Mouse (Mus musculus): ENCODE results near the gene Gpn3. TPM values are rescaled to one million over a fixed set of nuclear protein-coding genes. Genes with fewer than 3 reads are reported as not detected.
A peak's percentile ranks its signal among the peaks of the same experiment; 100 is the strongest.

Gene Gpn3
- polyA plus RNA-seq, 1 experiment: 42.4 TPM

- WGBS: 44% methylated on average over 11 of the region's 11 CpGs
- no peaks in the 10 kb centered on the region for H3K4me1 ChIP-seq (ENCODE audit: control insufficient read depth, insufficient read depth, low read length)
- peak; percentile 64 for DNase-seq
- TF ChIP-seq POLR2A (IDR thresholded peaks at IDR 0.05; ENCODE audit: borderline replicate concordance, extremely low read depth, low read depth, low read length) (no peak), CTCF (IDR thresholded peaks at IDR 0.05; ENCODE audit: insufficient read depth, low read length) (peak; percentile 96)
- no peak overlapping the region for H3K4me3 ChIP-seq (replicated peaks; ENCODE audit: extremely low read depth, low read depth, low read length)
These were observed 7.9 kb downstream of the Gpn3 start for GRCm38 (mm10) chr5:122379374-122380155.

- 93% methylated on average over 5 of the region's 5 CpGs for WGBS
- no peak overlapping the region for H3K4me3 ChIP-seq (replicated peaks; ENCODE audit: extremely low read depth, low read depth, low read length)
- DNase-seq: no peak
- TF ChIP-seq CTCF (IDR thresholded peaks at IDR 0.05; ENCODE audit: insufficient read depth, low read length): no peak
- no peak for TF ChIP-seq POLR2A (IDR thresholded peaks at IDR 0.05; ENCODE audit: borderline replicate concordance, extremely low read depth, low read depth, low read length)
- peaks cover 8% of the 10 kb centered on the region; the same call in 1 of the 2 replicates for H3K4me1 ChIP-seq (ENCODE audit: control insufficient read depth, insufficient read depth, low read length)
These were observed 18.3 kb downstream of the Gpn3 start for GRCm38 (mm10) chr5:122390006-122390405.

GRCm38 (mm10) chr5:122390671-122391070 lies 19.0 kb downstream of the Gpn3 start:
- DNase-seq: no peak
- Histone ChIP-seq H3K4me3 (replicated peaks; ENCODE audit: extremely low read depth, low read depth, low read length) (no peak overlapping the region), H3K4me1 (ENCODE audit: control insufficient read depth, insufficient read depth, low read length) (peaks cover 9% of the 10 kb centered on the region; the same call in 1 of the 2 replicates)
- TF ChIP-seq CTCF (IDR thresholded peaks at IDR 0.05; ENCODE audit: insufficient read depth, low read length): no peak

GRCm38 (mm10) chr5:122391178-122391785 lies 19.6 kb downstream of the Gpn3 start:
- WGBS: 46% methylated on average over 16 of the region's 16 CpGs
- Histone ChIP-seq H3K4me1 (ENCODE audit: control insufficient read depth, insufficient read depth, low read length) (peaks cover 9% of the 10 kb centered on the region; the same call in 1 of the 2 replicates), H3K4me3 (replicated peaks; ENCODE audit: extremely low read depth, low read depth, low read length) (no peak overlapping the region)
- DNase-seq: no peak
- TF ChIP-seq POLR2A (IDR thresholded peaks at IDR 0.05; ENCODE audit: borderline replicate concordance, extremely low read depth, low read depth, low read length) (no peak), CTCF (IDR thresholded peaks at IDR 0.05; ENCODE audit: insufficient read depth, low read length) (no peak)

- TF ChIP-seq CTCF (IDR thresholded peaks at IDR 0.05; ENCODE audit: insufficient read depth, low read length): peak; percentile 92
- peak; percentile 90 for TF ChIP-seq POLR2A (IDR thresholded peaks at IDR 0.05; ENCODE audit: borderline replicate concordance, extremely low read depth, low read depth, low read length)
- Histone ChIP-seq H3K4me3 (replicated peaks; ENCODE audit: extremely low read depth, low read depth, low read length) (peak within 1 kb of the TSS; percentile 83), H3K4me1 (ENCODE audit: control insufficient read depth, insufficient read depth, low read length) (peaks cover 9% of the 10 kb centered on the region; the same call in 1 of the 2 replicates)
- under 1% methylated on average over 39 of the region's 39 CpGs for WGBS
- DNase-seq: peak; percentile 91
These were observed 20.1 kb downstream of the Gpn3 start, which contains the start of gene Arpc3 for GRCm38 (mm10) chr5:122391786-122392180. Gene Arpc3 (plus strand): TSS chr5:122391878.

GRCm38 (mm10) chr5:122392227-122393004 lies 20.7 kb downstream of the Gpn3 start:
- TF ChIP-seq CTCF (IDR thresholded peaks at IDR 0.05; ENCODE audit: insufficient read depth, low read length) (no peak), POLR2A (IDR thresholded peaks at IDR 0.05; ENCODE audit: borderline replicate concordance, extremely low read depth, low read depth, low read length) (peak; percentile 20; the same call in 1 of the 2 replicates)
- H3K4me3 ChIP-seq (replicated peaks; ENCODE audit: extremely low read depth, low read depth, low read length): peak overlapping the region; percentile 83
- DNase-seq: peak; percentile 38
- 6% methylated on average over 19 of the region's 19 CpGs for WGBS
- H3K4me1 ChIP-seq (ENCODE audit: control insufficient read depth, insufficient read depth, low read length): peaks cover 12% of the 10 kb centered on the region

GRCm38 (mm10) chr5:122393887-122394286 lies 22.2 kb downstream of the Gpn3 start:
- Histone ChIP-seq H3K4me3 (replicated peaks; ENCODE audit: extremely low read depth, low read depth, low read length) (no peak overlapping the region), H3K4me1 (ENCODE audit: control insufficient read depth, insufficient read depth, low read length) (peaks cover 19% of the 10 kb centered on the region)
- WGBS: 51% methylated on average over 2 of the region's 2 CpGs
- peak; percentile 81 for TF ChIP-seq CTCF (IDR thresholded peaks at IDR 0.05; ENCODE audit: insufficient read depth, low read length)
- TF ChIP-seq POLR2A (IDR thresholded peaks at IDR 0.05; ENCODE audit: borderline replicate concordance, extremely low read depth, low read depth, low read length): no peak
- peak; percentile 74 for DNase-seq

GRCm38 (mm10) chr5:122396791-122397190 lies 25.1 kb downstream of the Gpn3 start:
- TF ChIP-seq CTCF (IDR thresholded peaks at IDR 0.05; ENCODE audit: insufficient read depth, low read length) (no peak), POLR2A (IDR thresholded peaks at IDR 0.05; ENCODE audit: borderline replicate concordance, extremely low read depth, low read depth, low read length) (peak; percentile 21; the same call in 1 of the 2 replicates)
- peak; percentile 40 for DNase-seq
- peaks cover 24% of the 10 kb centered on the region for H3K4me1 ChIP-seq (ENCODE audit: control insufficient read depth, insufficient read depth, low read length)
- peak overlapping the region; percentile 51 for H3K4me3 ChIP-seq (replicated peaks; ENCODE audit: extremely low read depth, low read depth, low read length)
- WGBS: 39% methylated on average over 10 of the region's 10 CpGs

GRCm38 (mm10) chr5:122397495-122397894 lies 25.8 kb downstream of the Gpn3 start:
- no peak for DNase-seq
- Histone ChIP-seq H3K4me3 (replicated peaks; ENCODE audit: extremely low read depth, low read depth, low read length) (no peak overlapping the region), H3K4me1 (ENCODE audit: control insufficient read depth, insufficient read depth, low read length) (peaks cover 23% of the 10 kb centered on the region)
- 78% methylated on average over 8 of the region's 8 CpGs for WGBS
- TF ChIP-seq CTCF (IDR thresholded peaks at IDR 0.05; ENCODE audit: insufficient read depth, low read length) (no peak), POLR2A (IDR thresholded peaks at IDR 0.05; ENCODE audit: borderline replicate concordance, extremely low read depth, low read depth, low read length) (no peak)

All from lung, adult 2 months (tissue).